Mouse (Mus musculus): Measurements from ENCODE around the gene Zfp799. TPM values are rescaled to one million over a fixed set of nuclear protein-coding genes. Genes with fewer than 3 reads are reported as not detected.
"Not testable (repeated sequence)": the region's sequence is repeated elsewhere in the genome, so short reads cannot be mapped to it uniquely, and the experiment has no call there.

Zfp799 gene
- 8.5 and 8.7 TPM in 2 replicates for polyA plus RNA-seq (2016; fragmentation: Nextera tagmentation; extraction: Ambion mirVana)

- Histone ChIP-seq H3K27me3 (ENCODE audit: insufficient read depth, poor library complexity, severe bottlenecking) (no peaks in the 10 kb centered on the region), H3K4me1 (peaks cover 7% of the 10 kb centered on the region; the same call in 1 of the 2 replicates), H3K27ac (peak within 1 kb of the TSS; percentile 95), H3K4me3 (peak within 1 kb of the TSS; percentile 73), H3K36me3 (peaks cover 21% of the 10 kb centered on the region), H3K9me3 (no peaks in the 10 kb centered on the region)
- peak; percentile 94 for DNase-seq (ENCODE audit: low spot score)
- 2% methylated on average over 35 of the region's 35 CpGs for WGBS
These were observed at the start of gene Zfp799 for GRCm38 (mm10) chr17:32829540-32830417. Zfp799 (minus strand) TSS chr17:32830261.

GRCm38 (mm10) chr17:32878773-32879172 lies 48.7 kb upstream of the Zfp799 start:
- no peaks in the 10 kb centered on the region for H3K9me3 ChIP-seq
- 92% methylated on average over 11 of the region's 11 CpGs for WGBS
- peaks cover 38% of the 10 kb centered on the region for H3K36me3 ChIP-seq
- no peak overlapping the region for H3K4me3 ChIP-seq
- H3K27ac ChIP-seq, result no peak overlapping the region
- peaks cover 18% of the 10 kb centered on the region for H3K27me3 ChIP-seq (ENCODE audit: insufficient read depth, poor library complexity, severe bottlenecking)
- H3K4me1 ChIP-seq, result peaks cover 7% of the 10 kb centered on the region
- no peak for DNase-seq (ENCODE audit: low spot score)

GRCm38 (mm10) chr17:32877471-32878171 lies 47.6 kb upstream of the Zfp799 start:
- peaks cover 7% of the 10 kb centered on the region for H3K4me1 ChIP-seq
- H3K36me3 ChIP-seq, result peaks cover 27% of the 10 kb centered on the region
- WGBS, result 3% methylated on average over 22 of the region's 22 CpGs
- peaks cover 18% of the 10 kb centered on the region for H3K27me3 ChIP-seq (ENCODE audit: insufficient read depth, poor library complexity, severe bottlenecking)
- no peak overlapping the region for H3K27ac ChIP-seq
- no peaks in the 10 kb centered on the region for H3K9me3 ChIP-seq
- DNase-seq (ENCODE audit: low spot score), result no peak
- peak overlapping the region; percentile 45 for H3K4me3 ChIP-seq

- 65% methylated on average over 5 of the region's 5 CpGs for WGBS
- no peak overlapping the region for H3K4me3 ChIP-seq
- H3K27me3 ChIP-seq (ENCODE audit: insufficient read depth, poor library complexity, severe bottlenecking), result peaks cover 11% of the 10 kb centered on the region; the same call in 1 of the 2 replicates
- no peak overlapping the region for H3K27ac ChIP-seq
- H3K4me1 ChIP-seq, result peaks cover 5% of the 10 kb centered on the region
- no peaks in the 10 kb centered on the region; the same call in 1 of the 2 replicates for H3K9me3 ChIP-seq
- DNase-seq (ENCODE audit: low spot score), result no peak
- no peaks in the 10 kb centered on the region for H3K36me3 ChIP-seq
These were observed 42.6 kb upstream of the Zfp799 start for GRCm38 (mm10) chr17:32872696-32873095.

GRCm38 (mm10) chr17:32872091-32872490 lies 42.0 kb upstream of the Zfp799 start:
- WGBS, result 73% methylated on average over 4 of the region's 4 CpGs
- H3K4me3 ChIP-seq, result no peak overlapping the region
- H3K36me3 ChIP-seq, result no peaks in the 10 kb centered on the region
- no peaks in the 10 kb centered on the region; the same call in 1 of the 2 replicates for H3K9me3 ChIP-seq
- H3K27ac ChIP-seq, result no peak overlapping the region
- no peak for DNase-seq (ENCODE audit: low spot score)
- H3K27me3 ChIP-seq (ENCODE audit: insufficient read depth, poor library complexity, severe bottlenecking), result 0 out of 2 replicates have a peak, but pooled peaks cover 5% of the 10 kb centered on the region
- H3K4me1 ChIP-seq, result no peaks in the 10 kb centered on the region

GRCm38 (mm10) chr17:32871483-32871882 lies 41.4 kb upstream of the Zfp799 start:
- no peaks in the 10 kb centered on the region for H3K27me3 ChIP-seq (ENCODE audit: insufficient read depth, poor library complexity, severe bottlenecking)
- no peak overlapping the region for H3K27ac ChIP-seq
- no peak for DNase-seq (ENCODE audit: low spot score)
- H3K36me3 ChIP-seq, result no peaks in the 10 kb centered on the region
- WGBS, result 85% methylated on average over 1 of the region's 1 CpGs
- no peaks in the 10 kb centered on the region; the same call in 1 of the 2 replicates for H3K9me3 ChIP-seq
- H3K4me1 ChIP-seq, result no peaks in the 10 kb centered on the region
- no peak overlapping the region for H3K4me3 ChIP-seq

- H3K4me3 ChIP-seq; DNase-seq (ENCODE audit: low spot score); H3K36me3 ChIP-seq; H3K27ac ChIP-seq; H3K27me3 ChIP-seq (ENCODE audit: insufficient read depth, poor library complexity, severe bottlenecking); H3K4me1 ChIP-seq; H3K9me3 ChIP-seq: not testable (repeated sequence)
- 49% methylated on average over 5 of the region's 7 CpGs for WGBS
These were observed 37.2 kb upstream of the Zfp799 start for GRCm38 (mm10) chr17:32867266-32867665.

- WGBS, result 42% methylated on average over 4 of the region's 6 CpGs
- not testable (repeated sequence) for H3K36me3 ChIP-seq; H3K27me3 ChIP-seq (ENCODE audit: insufficient read depth, poor library complexity, severe bottlenecking); H3K4me1 ChIP-seq; H3K9me3 ChIP-seq; DNase-seq (ENCODE audit: low spot score); H3K4me3 ChIP-seq; H3K27ac ChIP-seq
These were observed 26.7 kb upstream of the Zfp799 start for GRCm38 (mm10) chr17:32856713-32857112.

- H3K9me3 ChIP-seq, result no peaks in the 10 kb centered on the region; the same call in 1 of the 2 replicates
- H3K27ac ChIP-seq, result no peak overlapping the region
- no peak overlapping the region for H3K4me3 ChIP-seq
- WGBS, result 62% methylated on average over 7 of the region's 7 CpGs
- H3K27me3 ChIP-seq (ENCODE audit: insufficient read depth, poor library complexity, severe bottlenecking), result no peaks in the 10 kb centered on the region
- no peaks in the 10 kb centered on the region for H3K4me1 ChIP-seq
- no peak for DNase-seq (ENCODE audit: low spot score)
- H3K36me3 ChIP-seq, result no peaks in the 10 kb centered on the region
These were observed 21.5 kb upstream of the Zfp799 start for GRCm38 (mm10) chr17:32851581-32851980.

- Histone ChIP-seq H3K4me3 (no peak overlapping the region), H3K27ac (no peak overlapping the region), H3K36me3 (no peaks in the 10 kb centered on the region), H3K9me3 (no peaks in the 10 kb centered on the region), H3K27me3 (ENCODE audit: insufficient read depth, poor library complexity, severe bottlenecking) (no peaks in the 10 kb centered on the region), H3K4me1 (peaks cover 5% of the 10 kb centered on the region; the same call in 1 of the 2 replicates)
- no peak for DNase-seq (ENCODE audit: low spot score)
- 79% methylated on average over 2 of the region's 2 CpGs for WGBS
These were observed 11.3 kb upstream of the Zfp799 start for GRCm38 (mm10) chr17:32841388-32841787.

- Histone ChIP-seq H3K4me3 (no peak overlapping the region), H3K36me3 (no peaks in the 10 kb centered on the region), H3K27me3 (ENCODE audit: insufficient read depth, poor library complexity, severe bottlenecking) (no peaks in the 10 kb centered on the region), H3K4me1 (peaks cover 5% of the 10 kb centered on the region; the same call in 1 of the 2 replicates), H3K27ac (no peak overlapping the region), H3K9me3 (no peaks in the 10 kb centered on the region)
- peak; percentile 75 for DNase-seq (ENCODE audit: low spot score)
- WGBS, result 34% methylated on average over 15 of the region's 15 CpGs
These were observed 9.2 kb upstream of the Zfp799 start for GRCm38 (mm10) chr17:32839083-32839802.

- WGBS, result 33% methylated on average over 3 of the region's 3 CpGs
- Histone ChIP-seq H3K27ac (peak overlapping the region; percentile 95), H3K4me3 (peak overlapping the region; percentile 73), H3K4me1 (peaks cover 7% of the 10 kb centered on the region; the same call in 1 of the 2 replicates), H3K36me3 (peaks cover 15% of the 10 kb centered on the region), H3K9me3 (no peaks in the 10 kb centered on the region), H3K27me3 (ENCODE audit: insufficient read depth, poor library complexity, severe bottlenecking) (no peaks in the 10 kb centered on the region)
- DNase-seq (ENCODE audit: low spot score), result no peak
These were observed 339 bp upstream of the Zfp799 start for GRCm38 (mm10) chr17:32830418-32830782.

All from heart, embryonic 10.5 days (tissue).